Mouse (Mus musculus) forebrain, embryonic 11.5 days (tissue): ENCODE data around the gene Kcnk2. TPM values are rescaled to one million over a fixed set of nuclear protein-coding genes. Genes with fewer than 3 reads are reported as not detected.
"Not testable (repeated sequence)": the region's sequence is repeated elsewhere in the genome, so short reads cannot be mapped to it uniquely, and the experiment has no call there.

Source experiments
- ATAC-seq: fragments of 200-750 bp; cut with Nextera tagmentation; replicated peaks from 2 replicates; pipeline ENCODE4 v1.8.0; 2017; ENCODE audit warnings: moderate TSS enrichment; ENCODE audit not compliant: low FRiP score
- DNase-seq: peaks from one replicate; pipeline ENCODE4 v3.0.0-alpha.2; 2017; ENCODE audit warnings: low spot score
- H3K27ac ChIP-seq: fragments of 300-500 bp; sonication (generic); 2 replicates; pipeline ENCODE4 v1.5.1; 2014; ENCODE audit warnings: low read depth, low read length
- H3K27me3 ChIP-seq: fragments of 300-500 bp; sonication (generic); 2 replicates; pipeline ENCODE4 v1.6.1; 2014; ENCODE audit warnings: mild to moderate bottlenecking, low read length, mixed read lengths; ENCODE audit not compliant: control insufficient read depth, insufficient read depth
- H3K36me3 ChIP-seq: fragments of 300-500 bp; sonication (generic); 2 replicates; pipeline ENCODE4 v1.6.1; 2014; ENCODE audit warnings: mild to moderate bottlenecking, low read length, moderate library complexity, mixed read lengths; ENCODE audit not compliant: control insufficient read depth, insufficient read depth
- H3K4me1 ChIP-seq: fragments of 300-500 bp; sonication (generic); replicated peaks from 2 replicates; pipeline ENCODE4 v1.6.1; 2014; ENCODE audit warnings: low read length, mixed read lengths; ENCODE audit not compliant: control insufficient read depth, insufficient read depth
- H3K4me2 ChIP-seq: fragments of 300-500 bp; sonication (generic); 2 replicates; pipeline ENCODE4 v1.6.1; 2014; ENCODE audit warnings: low read depth, mild to moderate bottlenecking, low read length, moderate library complexity, mixed read lengths; ENCODE audit not compliant: severe bottlenecking
- H3K4me3 ChIP-seq: fragments of 300-500 bp; sonication (generic); 2 replicates; pipeline ENCODE4 v1.5.1; 2014; ENCODE audit warnings: low read depth, low read length
- H3K9ac ChIP-seq: fragments of 300-500 bp; sonication (generic); 2 replicates; pipeline ENCODE4 v1.6.1; 2014; ENCODE audit warnings: low read length
- H3K9me3 ChIP-seq: fragments of 300-500 bp; sonication (generic); 2 replicates; pipeline ENCODE4 v1.6.1; 2016; ENCODE audit warnings: low read length, mixed read lengths; ENCODE audit not compliant: control insufficient read depth
- WGBS: fragments of 180-500 bp; shearing (Covaris S2); extraction: QIAGEN DNeasy Blood & Tissue Kit; methylation state at CpG from one replicate; pipeline ENCODE4 v1.1.7; 2014; 5-methylcytosine and 5-hydroxymethylcytosine counted together
- polyA plus RNA-seq: library from polyadenylated mRNA; unstranded; fragments of >200 nt; fragmentation: Nextera tagmentation; extraction: Ambion mirVana; gene quantifications from 2 replicates; pipeline ENCODE4 v1.2.1, GENCODE M21; 2014

Kcnk2 gene
- polyA plus RNA-seq, 1 experiment from 2014 or later = 6.5 TPM

DNA sequence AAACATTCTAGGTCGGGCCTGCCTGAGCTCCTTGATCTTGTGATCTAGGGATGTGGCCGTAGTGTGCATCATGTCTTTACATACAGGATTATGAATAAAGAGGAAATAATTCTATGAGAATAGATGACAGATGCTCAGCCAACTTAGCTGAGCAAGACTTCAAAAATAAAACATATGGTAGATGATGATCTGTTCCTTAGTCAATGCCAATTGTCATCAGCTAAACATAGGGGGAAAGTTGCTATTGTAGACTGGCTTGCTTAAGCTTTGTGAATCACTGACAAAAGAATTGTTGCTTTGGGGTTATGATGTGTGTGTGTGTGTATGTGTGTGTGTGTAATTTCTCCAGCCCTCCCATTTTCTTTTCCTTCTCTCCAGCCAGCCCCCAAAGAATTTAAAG is 129.8 kb downstream of the Kcnk2 start:
- DNase-seq (no peak), ATAC-seq (no peak)
- H3K4me3 ChIP-seq = no peak overlapping the region
- H3K36me3 ChIP-seq = no peaks in the 10 kb centered on the region
- no peaks in the 10 kb centered on the region for H3K4me1 ChIP-seq
- 91% methylated on average over 2 of the region's 2 CpGs for WGBS
- H3K4me2 ChIP-seq = no peak overlapping the region
- H3K9ac ChIP-seq = no peak overlapping the region
- no peaks in the 10 kb centered on the region for H3K27me3 ChIP-seq
- H3K27ac ChIP-seq = no peak overlapping the region
- no peaks in the 10 kb centered on the region for H3K9me3 ChIP-seq

DNA sequence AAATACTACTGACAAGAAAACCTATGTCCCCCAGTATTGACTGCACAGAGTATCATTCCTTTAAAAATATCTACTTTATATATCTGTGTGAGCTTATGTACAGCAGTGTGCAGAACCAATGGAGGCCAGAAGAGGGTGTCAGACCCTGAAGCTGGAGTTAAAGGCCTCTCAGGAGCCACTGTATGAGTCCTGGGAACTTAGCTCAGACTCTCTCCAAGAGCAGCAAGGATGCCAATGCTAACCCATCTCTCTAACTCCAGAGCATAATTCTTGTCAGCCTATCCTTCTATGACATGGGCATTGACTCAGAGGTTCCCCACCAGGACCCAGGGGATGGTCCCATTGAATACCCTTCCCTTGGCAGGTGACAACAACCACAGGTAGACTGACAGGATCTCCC is 148.4 kb downstream of the Kcnk2 start:
- DNase-seq (no peak), ATAC-seq (no peak)
- Histone ChIP-seq H3K27ac (no peak overlapping the region), H3K4me2 (no peak overlapping the region), H3K9ac (no peak overlapping the region), H3K4me3 (no peak overlapping the region), H3K9me3 (no peaks in the 10 kb centered on the region), H3K36me3 (no peaks in the 10 kb centered on the region), H3K4me1 (no peaks in the 10 kb centered on the region), H3K27me3 (no peaks in the 10 kb centered on the region)

DNA sequence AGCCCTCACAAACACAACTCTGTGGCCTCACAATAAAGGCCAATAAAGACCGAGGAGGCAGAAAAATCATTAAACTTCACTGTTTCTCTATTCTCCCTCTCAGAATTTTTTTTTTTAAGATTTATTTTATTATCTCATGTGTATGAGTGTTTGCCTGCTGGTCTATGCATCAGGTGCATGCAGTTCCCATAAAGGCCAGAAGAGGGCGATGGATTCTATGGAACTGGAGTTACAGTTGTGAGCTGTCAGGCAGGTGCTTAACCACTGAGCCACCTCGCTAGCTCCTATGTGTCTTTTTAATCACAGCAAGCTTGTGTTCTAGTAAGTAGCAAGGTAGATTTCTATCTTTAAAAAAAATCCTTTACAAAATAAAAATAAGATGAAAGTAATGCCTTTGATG is 148.9 kb downstream of the Kcnk2 start:
- Histone ChIP-seq H3K4me3 (no peak overlapping the region), H3K9ac (no peak overlapping the region), H3K36me3 (no peaks in the 10 kb centered on the region), H3K9me3 (no peaks in the 10 kb centered on the region), H3K4me1 (no peaks in the 10 kb centered on the region), H3K27ac (no peak overlapping the region), H3K4me2 (no peak overlapping the region), H3K27me3 (no peaks in the 10 kb centered on the region)
- 67% methylated on average over 3 of the region's 3 CpGs for WGBS
- ATAC-seq = no peak
- no peak for DNase-seq

GRCm38 (mm10) chr1:189243206-189243605 is 158.9 kb downstream of the Kcnk2 start:
- H3K9ac ChIP-seq, H3K4me3 ChIP-seq, H3K27ac ChIP-seq, ATAC-seq, DNase-seq, H3K9me3 ChIP-seq, H3K36me3 ChIP-seq, H3K4me2 ChIP-seq, H3K4me1 ChIP-seq, H3K27me3 ChIP-seq: not testable (repeated sequence)
- 82% methylated on average over 2 of the region's 2 CpGs for WGBS

DNA sequence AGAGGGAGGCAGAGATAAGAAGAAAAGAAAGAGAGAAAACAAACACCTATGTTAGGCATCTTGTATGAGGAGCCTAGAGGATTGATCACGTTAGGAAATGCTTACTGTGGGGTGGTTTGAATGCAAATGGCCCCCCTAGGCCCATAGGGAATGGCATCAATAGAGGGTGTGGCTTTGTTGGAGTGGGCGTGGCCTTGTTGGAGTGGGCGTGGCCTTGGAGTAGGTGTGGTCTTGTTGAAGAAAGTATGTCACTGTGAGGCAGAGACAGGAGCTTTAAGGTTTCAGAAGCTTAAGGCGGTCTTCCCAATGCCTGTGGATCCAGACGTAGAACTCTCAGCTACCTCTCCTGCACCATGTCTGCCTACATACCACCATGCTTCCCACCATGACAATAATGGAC is 166.8 kb downstream of the Kcnk2 start:
- 62% methylated on average over 5 of the region's 5 CpGs for WGBS
- Histone ChIP-seq H3K36me3 (no peaks in the 10 kb centered on the region), H3K9ac (no peak overlapping the region), H3K9me3 (no peaks in the 10 kb centered on the region), H3K4me2 (no peak overlapping the region), H3K27me3 (no peaks in the 10 kb centered on the region), H3K27ac (no peak overlapping the region), H3K4me1 (no peaks in the 10 kb centered on the region), H3K4me3 (no peak overlapping the region)
- DNase-seq = no peak
- no peak for ATAC-seq

DNA sequence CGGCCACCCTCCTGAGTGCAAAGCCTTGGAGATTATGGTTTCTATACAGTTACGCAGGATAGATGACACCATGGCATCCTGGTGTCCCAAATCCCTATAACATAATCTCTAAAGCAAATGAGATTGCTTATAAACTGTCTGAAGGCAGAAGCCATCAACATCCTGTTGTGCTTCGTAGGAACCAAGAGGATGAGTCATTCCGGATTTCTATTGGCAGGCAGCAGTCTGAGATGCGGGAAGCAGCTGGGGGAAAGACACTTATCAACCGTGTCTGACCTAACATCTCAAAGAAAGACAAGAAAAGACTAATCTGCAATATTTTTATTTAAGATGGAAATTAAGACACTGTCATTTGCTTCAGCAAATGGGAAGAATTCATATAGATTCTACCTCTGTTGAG is 169.2 kb downstream of the Kcnk2 start:
- Histone ChIP-seq H3K36me3 (no peaks in the 10 kb centered on the region), H3K4me3 (no peak overlapping the region), H3K27ac (no peak overlapping the region), H3K9ac (no peak overlapping the region), H3K4me2 (no peak overlapping the region), H3K4me1 (no peaks in the 10 kb centered on the region), H3K9me3 (no peaks in the 10 kb centered on the region), H3K27me3 (no peaks in the 10 kb centered on the region)
- DNase-seq (no peak), ATAC-seq (no peak)
- 90% methylated on average over 6 of the region's 6 CpGs for WGBS

DNA sequence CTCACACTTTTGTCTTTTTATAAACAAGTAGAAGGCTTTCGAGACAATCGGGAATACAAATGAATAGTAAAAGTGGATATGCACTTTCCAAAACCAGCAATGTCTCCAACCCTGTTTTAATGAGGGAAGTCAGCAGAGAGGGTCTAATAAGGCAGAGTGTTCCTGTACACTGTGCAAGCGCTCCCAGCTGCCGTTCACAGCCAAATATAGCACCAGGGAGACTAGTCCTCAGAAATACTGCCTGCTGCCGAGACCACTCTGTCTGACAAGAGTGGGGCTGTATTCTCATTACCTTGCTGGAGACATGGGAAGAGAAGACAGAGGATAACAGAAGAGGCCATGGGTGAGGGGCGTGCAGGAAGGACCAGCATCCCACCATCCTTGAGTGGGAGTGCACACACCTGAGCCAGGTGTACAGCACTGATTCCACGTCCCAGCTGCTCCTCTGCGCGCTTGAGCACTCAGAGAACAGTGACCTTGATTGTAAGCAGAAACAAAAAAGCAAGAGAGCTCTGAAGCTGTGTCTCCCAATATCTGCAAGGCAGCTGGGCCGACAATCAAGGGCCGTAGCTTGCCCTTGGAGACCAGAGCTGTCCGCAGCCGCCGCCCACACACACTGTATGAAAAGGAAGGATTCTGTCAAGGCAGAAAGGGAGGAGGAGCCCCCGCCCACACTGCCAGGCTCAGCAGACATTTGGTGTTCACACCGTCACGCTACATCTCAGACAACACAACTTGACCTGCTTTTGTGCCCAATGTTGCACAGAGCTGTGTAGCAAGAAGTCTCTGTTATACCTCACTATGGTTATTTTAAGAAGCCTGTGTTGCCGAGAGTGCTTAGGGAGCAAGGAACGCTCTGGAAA is 173.6 kb downstream of the Kcnk2 start:
- H3K4me2 ChIP-seq = no peak overlapping the region
- ATAC-seq (no peak), DNase-seq (no peak)
- no peaks in the 10 kb centered on the region for H3K9me3 ChIP-seq
- no peaks in the 10 kb centered on the region for H3K36me3 ChIP-seq
- no peaks in the 10 kb centered on the region for H3K4me1 ChIP-seq
- no peak overlapping the region for H3K4me3 ChIP-seq
- no peak overlapping the region for H3K9ac ChIP-seq
- WGBS = 81% methylated on average over 19 of the region's 19 CpGs
- H3K27ac ChIP-seq = no peak overlapping the region
- H3K27me3 ChIP-seq = no peaks in the 10 kb centered on the region

DNA sequence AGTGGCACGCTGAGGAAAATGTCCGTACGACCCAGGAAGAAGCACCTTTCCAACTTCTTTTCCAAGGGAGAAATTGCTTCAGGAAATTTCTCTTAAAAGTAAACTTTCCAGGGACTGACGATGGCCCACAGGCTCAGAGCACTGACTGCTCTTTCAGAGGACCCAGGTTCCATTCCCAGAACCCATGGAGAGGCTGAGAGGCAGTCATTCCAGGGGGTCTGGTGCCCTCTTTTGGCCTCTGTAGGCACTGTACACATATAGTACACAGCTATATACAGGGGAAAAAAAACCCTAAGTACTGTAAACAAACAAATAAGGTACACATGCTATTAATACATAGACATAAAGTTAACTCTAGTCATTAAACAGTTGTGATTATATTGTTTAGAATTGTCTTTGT is 174.6 kb downstream of the Kcnk2 start:
- WGBS = 74% methylated on average over 4 of the region's 4 CpGs

DNA sequence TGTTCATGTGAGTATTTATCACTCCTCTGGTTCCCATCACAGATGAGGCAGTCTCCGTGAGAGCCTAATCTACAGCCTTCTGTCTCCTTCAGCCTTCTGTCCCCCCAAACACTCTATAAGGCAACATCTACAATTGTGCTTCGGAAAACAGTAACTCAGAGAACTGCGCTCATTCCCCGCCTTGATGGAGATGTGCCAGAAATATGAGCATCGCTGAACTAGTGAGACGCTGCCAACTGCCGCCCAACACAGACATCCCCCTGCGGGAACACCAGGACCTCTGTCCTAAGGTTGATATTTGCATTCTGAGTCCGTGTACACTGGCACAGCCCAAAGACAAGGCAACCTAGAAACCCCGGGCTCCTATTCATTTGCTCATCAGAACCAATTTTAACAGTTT is 183.0 kb downstream of the Kcnk2 start:
- Histone ChIP-seq H3K27me3 (no peaks in the 10 kb centered on the region), H3K9me3 (no peaks in the 10 kb centered on the region), H3K4me3 (no peak overlapping the region), H3K9ac (no peak overlapping the region), H3K27ac (no peak overlapping the region), H3K36me3 (no peaks in the 10 kb centered on the region), H3K4me1 (no peaks in the 10 kb centered on the region), H3K4me2 (no peak overlapping the region)
- ATAC-seq (no peak), DNase-seq (no peak)
- WGBS = 91% methylated on average over 10 of the region's 10 CpGs

More for the DNA sequence above, 174.6 kb downstream of the Kcnk2 start:
- no peak overlapping the region for H3K4me3 ChIP-seq
- H3K27me3 ChIP-seq = no peaks in the 10 kb centered on the region
- H3K4me2 ChIP-seq = no peak overlapping the region
- no peak for DNase-seq
- H3K9me3 ChIP-seq = no peaks in the 10 kb centered on the region
- H3K36me3 ChIP-seq = no peaks in the 10 kb centered on the region
- H3K4me1 ChIP-seq = no peaks in the 10 kb centered on the region
- no peak overlapping the region for H3K9ac ChIP-seq
- no peak for ATAC-seq
- no peak overlapping the region for H3K27ac ChIP-seq
